Mouse (Mus musculus): ENCODE measurements around the gene Duox1. TPM values are rescaled to one million over a fixed set of nuclear protein-coding genes. Genes with fewer than 3 reads are reported as not detected.

Duox1 gene
- total RNA-seq, 2 experiments from 2014 or later, result 0.07 TPM; not detected in 1

DNA sequence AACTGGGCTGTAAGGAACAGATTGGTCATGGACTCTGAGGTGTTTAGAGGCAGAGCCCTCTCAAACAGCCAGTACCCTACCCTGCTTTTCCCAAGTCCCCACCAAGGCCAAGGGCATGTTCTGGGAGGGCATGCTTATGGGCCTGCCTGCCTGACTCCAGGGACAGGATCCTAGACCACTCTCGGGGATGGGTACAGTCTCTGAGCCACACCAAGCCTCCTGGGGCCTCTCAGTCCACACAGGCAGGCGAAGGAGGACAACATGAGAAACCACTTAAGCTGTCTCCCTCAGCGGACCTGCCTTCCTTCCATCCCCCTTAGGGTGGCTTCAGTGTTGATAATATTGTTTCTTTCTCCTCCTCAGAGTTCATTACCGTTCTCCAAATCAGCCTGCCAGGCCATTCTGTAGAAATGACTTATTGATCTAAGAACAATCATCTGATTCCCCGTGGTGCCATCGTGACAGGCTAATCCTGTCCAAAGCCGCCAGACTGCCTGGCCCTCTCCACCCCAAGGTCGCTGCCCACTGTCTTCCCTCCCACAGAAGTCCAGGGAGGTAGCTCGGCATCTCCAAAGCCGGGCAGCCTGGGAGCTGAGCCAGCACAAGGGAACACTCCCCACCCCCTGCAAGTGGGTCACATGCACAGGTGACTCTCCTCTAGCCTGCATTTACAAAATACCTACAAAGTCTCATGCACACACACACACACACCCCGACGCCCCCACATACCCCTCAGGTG is 38.9 kb downstream of the Duox1 start:
- no peak for DNase-seq (ENCODE audit: low spot score in 2 of 2)

DNA sequence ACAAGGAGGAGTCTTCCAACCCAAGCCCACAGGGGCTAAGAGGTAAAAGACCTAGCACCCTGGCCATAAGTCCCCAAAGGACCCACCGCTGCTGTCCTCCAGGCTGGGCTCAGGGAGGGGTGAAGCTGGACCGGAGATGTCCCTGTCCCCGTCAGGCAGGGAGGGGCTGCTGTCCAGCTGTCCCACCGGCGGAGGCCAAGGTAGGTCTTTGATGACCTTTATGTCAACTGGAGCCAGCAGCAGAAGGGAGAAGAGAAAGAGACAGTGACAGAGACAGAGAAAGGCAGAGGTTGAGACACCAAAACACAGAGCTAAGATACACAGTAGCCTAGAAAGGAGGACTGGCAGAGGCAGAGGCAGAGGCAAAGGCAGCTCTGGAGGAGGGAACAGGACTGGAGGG is 39.9 kb downstream of the Duox1 start:
- DNase-seq (ENCODE audit: low spot score in 2 of 2), result no peak

GRCm38 (mm10) chr2:122356187-122356586 is 40.7 kb downstream of the Duox1 start:
- DNase-seq (ENCODE audit: low spot score in 2 of 2), result no peak

DNA sequence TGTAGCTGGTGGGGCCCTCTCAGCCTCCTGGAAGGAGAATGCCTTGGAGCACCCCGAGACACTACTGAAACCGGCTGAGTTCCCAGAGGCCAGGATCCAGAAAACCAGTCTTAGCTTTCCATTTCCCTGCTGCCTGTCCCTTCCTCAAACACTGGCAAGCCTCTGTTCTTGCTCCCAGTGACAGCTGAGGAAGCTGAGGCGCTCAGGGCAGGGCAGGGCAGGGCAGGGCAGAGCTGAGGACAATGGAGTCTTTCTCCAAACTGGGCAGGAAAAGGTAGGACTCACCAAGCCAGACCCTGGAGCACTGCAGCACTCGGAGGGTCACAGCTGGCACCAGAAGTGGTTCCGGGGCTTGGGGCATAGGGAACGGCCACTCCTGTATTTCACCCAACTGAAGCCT is 44.8 kb downstream of the Duox1 start:
- DNase-seq (ENCODE audit: low spot score in 2 of 2), result no peak

GRCm38 (mm10) chr2:122361181-122361580 is 45.7 kb downstream of the Duox1 start:
- no peak for DNase-seq (ENCODE audit: low spot score in 2 of 2)

DNA sequence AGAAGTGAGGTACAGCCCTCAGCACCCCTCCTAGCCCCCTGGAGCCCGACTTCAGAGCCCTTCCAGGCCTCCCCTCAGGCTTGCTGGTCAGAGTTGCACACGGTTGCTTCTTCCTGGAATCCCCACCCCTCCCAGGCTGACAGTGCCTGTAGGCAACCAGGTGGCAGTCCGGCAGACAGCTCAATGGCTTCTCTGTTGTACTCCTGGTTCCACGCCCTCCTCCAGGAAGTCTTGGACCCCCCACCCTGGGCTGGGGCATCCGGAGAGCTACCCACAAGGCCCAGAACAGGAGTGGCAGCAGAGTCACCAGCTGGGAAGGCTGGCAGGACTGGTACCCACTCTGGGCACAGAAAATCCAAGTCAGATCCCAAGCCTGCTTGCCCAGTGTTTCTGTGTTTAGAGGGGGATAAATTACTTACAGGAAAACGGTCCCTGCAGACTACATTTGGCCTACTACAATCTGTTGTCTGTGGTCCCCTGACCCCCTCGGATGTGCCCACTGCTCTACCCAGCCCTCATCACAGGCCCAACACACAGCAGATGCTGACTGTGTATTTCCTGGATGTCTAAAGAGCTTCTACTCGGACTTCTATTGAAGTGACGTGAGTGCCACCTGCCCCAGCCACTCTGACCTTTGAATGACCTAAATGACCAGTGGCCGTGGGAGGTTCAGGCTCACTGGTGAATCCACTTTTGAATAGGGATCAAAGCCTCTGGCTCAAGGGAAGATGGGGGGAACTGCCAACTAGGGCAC is 46.6 kb downstream of the Duox1 start:
- no peak for DNase-seq (ENCODE audit: low spot score in 2 of 2)

- DNase-seq (ENCODE audit: low spot score in 2 of 2), result no peak
Measured at GRCm38 (mm10) chr2:122362622-122363523, 47.4 kb downstream of the Duox1 start.

DNA sequence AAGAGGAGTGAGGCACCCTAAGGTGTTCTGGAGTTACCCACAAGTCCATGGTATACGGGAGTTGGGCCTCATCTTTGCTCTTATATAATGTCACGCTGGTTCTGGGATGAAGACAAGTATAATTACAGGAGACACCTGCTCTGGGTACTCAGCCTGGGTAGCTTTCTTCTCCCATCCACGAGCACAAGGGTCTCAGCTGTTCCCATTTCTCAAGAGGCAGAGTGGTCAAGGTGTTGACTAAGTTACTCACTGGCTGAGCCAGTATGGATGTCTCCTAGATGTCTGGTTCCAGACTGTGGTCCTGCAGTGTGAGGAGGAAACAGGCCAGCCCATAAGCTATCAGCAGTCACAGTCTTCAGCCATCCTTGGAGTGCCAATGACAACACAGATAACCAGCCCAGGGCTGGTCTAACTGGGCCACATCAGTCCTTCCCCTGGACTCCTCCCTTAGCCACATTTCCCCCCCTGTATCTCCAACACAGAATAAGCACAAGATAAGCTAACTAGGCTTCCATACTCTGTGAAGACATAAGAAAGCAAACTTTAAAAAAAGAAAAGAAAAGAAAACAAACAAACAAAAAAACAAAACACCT is 49.0 kb downstream of the Duox1 start:
- DNase-seq (ENCODE audit: low spot score in 2 of 2), result no peak

DNA sequence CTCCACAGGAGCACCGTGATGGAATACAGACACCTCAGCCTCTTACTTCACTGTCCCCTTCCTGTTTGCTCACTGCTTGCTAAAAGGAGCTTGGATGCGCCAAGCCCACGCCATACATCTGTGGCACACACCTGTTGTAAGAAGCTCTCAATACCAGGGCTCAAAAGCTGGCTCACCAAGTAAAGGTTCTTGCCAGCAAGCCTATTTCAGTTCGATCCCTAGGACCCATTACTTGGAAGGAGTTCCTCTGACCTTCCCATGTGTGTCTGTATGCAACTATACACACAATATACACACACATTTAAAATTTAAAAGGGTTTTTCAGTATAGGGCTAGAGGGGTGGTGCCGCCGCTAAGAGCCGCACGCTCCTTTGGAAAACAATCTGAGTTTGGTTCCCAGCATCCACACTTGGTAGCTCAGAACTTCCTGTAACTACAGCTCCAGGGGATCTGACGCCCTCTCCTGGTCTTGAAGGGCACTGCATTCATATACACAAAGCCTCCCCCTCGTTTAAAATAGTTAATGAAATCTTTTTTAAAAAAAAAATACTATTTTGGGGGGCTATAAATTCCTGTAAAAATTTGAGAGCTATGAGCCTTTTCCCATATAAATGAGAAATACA is 49.9 kb downstream of the Duox1 start:
- no peak for DNase-seq (ENCODE audit: low spot score in 2 of 2)

- DNase-seq (ENCODE audit: low spot score in 2 of 2), result no peak
Measured at GRCm38 (mm10) chr2:122366039-122366438, 50.6 kb downstream of the Duox1 start.

GRCm38 (mm10) chr2:122366706-122367105 is 51.2 kb downstream of the Duox1 start:
- DNase-seq (ENCODE audit: low spot score in 2 of 2), result no peak

- no peak for DNase-seq (ENCODE audit: low spot score in 2 of 2)
Measured at GRCm38 (mm10) chr2:122367181-122367580, 51.7 kb downstream of the Duox1 start.

- no peak for DNase-seq (ENCODE audit: low spot score in 2 of 2)
Measured at GRCm38 (mm10) chr2:122367701-122368080, 52.2 kb downstream of the Duox1 start.

- no peak for DNase-seq (ENCODE audit: low spot score in 2 of 2)
Measured at GRCm38 (mm10) chr2:122368081-122368971, 52.9 kb downstream of the Duox1 start.

- peak; percentile 92 for DNase-seq (ENCODE audit: low spot score in 2 of 2)
Measured at GRCm38 (mm10) chr2:122368995-122369739, 53.7 kb downstream of the Duox1 start, which contains the start of gene Shf. Gene Shf, minus strand, starts transcription at chr2:122369162.

GRCm38 (mm10) chr2:122370101-122370750 is 54.8 kb downstream of the Duox1 start:
- no peak for DNase-seq (ENCODE audit: low spot score in 2 of 2)

DNA sequence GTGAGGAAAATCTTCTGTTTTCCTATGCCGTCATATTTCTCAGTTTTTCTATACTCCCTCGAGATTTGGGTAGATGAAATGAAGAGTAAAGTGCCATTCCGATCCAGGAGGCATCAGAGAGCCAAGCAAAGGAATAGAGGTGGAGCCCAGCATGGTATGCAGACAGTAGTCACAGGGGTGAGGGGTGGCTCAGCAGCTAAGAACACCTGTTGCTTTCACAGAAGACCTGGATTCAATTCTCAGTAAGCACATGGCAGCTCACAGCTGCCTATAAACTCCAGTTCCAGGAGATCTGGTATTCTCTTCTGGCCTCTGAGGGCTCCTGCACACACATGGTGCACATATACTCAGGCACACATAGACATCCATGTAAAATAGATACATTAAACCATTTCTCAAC is 56.6 kb downstream of the Duox1 start:
- no peak for DNase-seq (ENCODE audit: low spot score in 2 of 2)

DNA sequence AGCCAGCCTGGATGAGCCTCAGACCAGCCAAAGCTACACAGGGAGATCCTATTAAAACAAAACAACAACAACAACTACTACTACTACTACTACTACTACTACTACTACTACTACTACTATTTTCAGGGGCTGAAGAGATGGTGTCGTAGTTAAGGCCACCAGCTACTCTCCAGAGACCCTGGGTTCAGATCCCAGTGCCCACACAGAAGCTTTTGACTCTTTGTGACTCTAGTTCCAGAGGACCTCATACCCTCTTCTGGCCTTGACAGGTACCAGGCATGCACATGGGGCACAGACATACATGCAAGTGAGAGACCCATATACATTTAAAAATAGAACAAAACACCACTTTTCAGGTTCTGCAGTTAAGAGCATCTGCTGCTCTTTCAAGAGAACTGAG is 57.1 kb downstream of the Duox1 start:
- DNase-seq (ENCODE audit: low spot score in 2 of 2), result no peak
